Mouse (Mus musculus) erythroid progenitor cell, adult 5-6 weeks (primary cell): ENCODE measurements around the gene Zcchc18. TPM values are rescaled to one million over a fixed set of nuclear protein-coding genes. Genes with fewer than 3 reads are reported as not detected.
"Not testable (repeated sequence)": the region's sequence is repeated elsewhere in the genome, so short reads cannot be mapped to it uniquely, and the experiment has no call there.

Source experiments
- ATAC-seq: replicated peaks from 2 replicates; pipeline ENCODE4 v1.8.0; 2016; ENCODE audit warnings: moderate number of reproducible peaks, mild to moderate bottlenecking, moderate TSS enrichment, inconsistent platforms; ENCODE audit not compliant: poor library complexity, low FRiP score, severe bottlenecking
- total RNA-seq, 2 experiments: library from RNA; stranded (forward) in 1 of 2; stranded (reverse) in 1 of 2; fragments of 150-400 nt in 1 of 2; fragments of 186-747, 209-891 nt in 1 of 2; gene quantifications; 2 replicates each; pipeline versions ENCODE4 v1.2.3 to v1.2.4; 2015 to 2017; ENCODE audit warnings: low replicate concordance in 2 of 2

Gene Zcchc18
- 0.72 TPM in 1 of 2 replicates, not detected in the other for total RNA-seq (2015; ENCODE audit: low replicate concordance)
- total RNA-seq (2017; ENCODE audit: low replicate concordance) = 0.64 TPM in 1 of 2 replicates, not detected in the other

DNA sequence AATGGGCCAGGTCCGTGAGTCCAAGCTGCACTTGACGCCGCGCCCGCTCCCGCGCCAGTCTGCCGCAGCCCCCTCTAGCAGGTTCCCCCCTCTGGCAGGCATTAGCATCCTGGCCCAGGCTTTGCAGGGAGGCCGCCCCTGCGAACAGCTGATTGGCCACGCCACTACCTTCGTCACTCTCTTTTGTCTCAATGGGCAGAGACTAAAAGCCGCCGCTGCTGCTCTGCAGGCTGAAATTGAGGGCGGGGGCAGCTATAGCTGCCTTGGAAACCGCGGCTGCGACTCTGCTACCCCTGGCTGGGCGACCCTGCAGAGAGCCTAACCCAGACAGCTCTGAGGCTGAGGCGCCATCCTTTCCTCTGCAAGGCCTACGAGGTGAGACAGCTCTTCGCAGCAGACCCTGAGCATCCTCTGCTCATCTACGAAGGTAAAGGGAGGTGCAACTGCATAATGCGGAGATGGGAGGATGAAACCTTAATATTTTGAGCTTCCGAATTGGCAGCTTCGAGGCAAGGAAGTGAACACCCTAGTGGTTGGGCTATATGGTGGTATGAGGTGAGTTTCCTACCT, at the start of gene Zcchc18:
Gene Zcchc18, plus strand, starts transcription at position 178 of the 570 bp plus-strand sequence.
- ATAC-seq = no peak

DNA sequence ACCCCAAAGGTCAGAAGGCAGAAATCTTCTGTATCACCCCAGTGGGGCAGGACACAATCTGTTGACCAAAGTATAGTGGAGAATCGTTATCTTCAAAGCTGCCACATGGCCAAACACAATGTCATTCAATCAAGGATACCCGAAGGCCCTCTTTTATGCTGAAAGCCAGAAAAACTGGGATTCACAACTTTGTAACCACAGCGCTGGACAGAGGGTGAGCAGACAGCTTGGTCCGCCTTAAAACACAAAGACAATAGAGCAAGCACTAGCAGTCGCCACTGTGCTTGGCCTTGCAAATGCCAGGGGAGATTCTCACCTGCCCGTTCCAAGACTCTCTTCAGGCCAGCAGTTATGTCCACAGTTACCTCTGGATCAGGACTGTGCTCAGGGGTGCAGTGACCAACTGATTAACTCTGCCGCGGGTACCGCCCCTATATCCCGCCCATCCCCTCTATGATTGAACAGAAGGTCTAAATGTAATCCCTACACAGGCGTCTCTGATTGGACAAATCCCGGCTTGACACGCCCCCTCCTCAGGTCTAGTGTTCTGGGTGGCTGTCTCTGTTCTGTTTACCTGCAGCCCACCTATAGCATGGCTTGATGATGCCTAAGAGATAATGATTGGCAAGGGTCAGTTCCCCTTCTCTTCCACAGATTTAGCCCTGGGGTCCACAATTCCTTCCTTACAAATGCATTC, 35.2 kb upstream of the Zcchc18 start:
- not testable (repeated sequence) for ATAC-seq

DNA sequence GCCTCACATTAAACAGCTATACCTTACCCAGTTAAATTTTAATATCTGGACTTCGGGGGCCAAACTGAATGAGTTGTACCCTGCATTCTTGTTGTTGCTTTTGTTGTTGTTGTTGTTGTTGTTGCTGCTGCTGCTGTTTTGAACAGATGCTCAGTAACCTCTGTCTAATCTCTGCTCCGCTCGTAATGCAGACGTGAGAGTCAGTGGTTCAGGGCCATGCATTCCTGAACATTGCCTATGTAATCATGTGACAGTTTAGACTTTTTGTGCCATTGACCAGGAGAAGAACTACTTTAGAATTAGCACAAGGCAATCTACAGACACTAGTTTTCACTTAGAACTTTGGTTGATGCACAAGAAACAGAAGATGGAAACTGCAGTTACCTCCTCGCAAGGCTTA, 34.7 kb upstream of the Zcchc18 start:
- ATAC-seq = not testable (repeated sequence)

DNA sequence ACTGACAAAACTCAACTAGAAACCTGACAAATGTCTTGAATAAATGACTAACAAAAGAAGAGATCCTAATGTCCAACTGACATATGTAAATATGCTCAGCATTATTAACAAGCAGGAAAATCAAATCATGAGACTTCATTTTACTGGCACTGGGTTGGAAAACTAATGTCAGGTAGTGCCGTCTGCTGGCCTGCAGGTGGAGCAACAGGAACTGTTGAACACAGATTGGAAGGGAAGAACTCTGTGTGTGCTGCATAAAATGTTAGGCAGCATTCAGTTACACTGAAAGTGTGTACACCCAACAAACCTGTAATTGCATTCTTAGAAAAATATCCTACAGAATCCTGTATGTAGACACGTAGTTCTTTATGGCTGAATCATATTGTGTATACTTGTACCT, 33.3 kb upstream of the Zcchc18 start:
- ATAC-seq = no peak

DNA sequence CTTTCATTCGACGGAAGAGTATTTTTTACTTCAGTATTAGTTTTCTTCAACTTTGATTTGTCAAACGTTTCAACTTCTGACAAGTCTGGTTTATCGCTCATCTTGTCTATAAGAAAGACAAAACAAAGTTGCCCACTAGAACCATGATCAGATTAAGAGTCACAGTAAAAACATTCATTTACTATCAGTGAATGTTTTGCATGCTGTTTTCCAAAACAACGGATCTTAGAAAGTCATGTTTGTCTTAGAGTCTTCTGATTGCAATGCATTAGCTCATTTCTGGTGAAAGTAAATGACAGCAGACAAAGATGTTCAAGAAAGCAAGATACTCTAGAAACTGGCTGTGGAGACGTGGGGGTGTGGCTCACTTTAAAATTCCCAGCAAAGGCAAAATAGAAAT, 17.6 kb upstream of the Zcchc18 start, which contains the start of gene Tmsb15b2:
Gene Tmsb15b2, minus strand, starts transcription at position 101 of the 400 bp plus-strand sequence.
- not testable (repeated sequence) for ATAC-seq

DNA sequence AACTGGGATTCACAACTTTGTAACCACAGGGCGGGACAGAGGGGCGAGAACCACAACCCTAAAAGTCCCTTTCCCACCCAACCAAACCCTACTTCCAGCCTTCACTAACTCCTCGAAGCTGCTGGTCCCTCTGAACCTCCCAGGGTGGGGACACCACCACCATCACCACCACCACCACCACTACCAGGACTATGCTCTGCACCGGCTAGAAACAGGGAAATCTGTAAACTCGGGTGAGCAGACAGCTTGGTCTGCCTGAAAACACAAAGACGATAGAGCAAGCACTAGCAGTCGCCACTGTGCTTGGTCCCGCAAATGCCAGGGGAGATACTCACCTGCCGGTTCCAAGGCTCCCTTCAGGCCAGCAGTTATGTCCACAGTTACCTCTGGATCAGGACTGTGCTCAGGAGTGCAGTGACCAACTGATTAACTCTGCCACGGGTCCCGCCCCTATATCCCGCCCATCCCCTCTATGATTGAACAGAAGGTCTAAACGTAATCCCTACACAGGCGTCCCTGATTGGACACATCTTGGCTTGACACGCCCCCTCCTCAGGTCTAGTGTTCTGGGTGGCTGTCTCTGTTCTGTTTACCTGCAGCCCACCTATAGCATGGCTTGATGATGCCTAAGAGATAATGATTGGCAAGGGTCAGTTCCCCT, 16.4 kb upstream of the Zcchc18 start, which contains the start of the genes Tmsb15l and Tmsb15b1:
Gene Tmsb15l, minus strand, starts transcription at position 446 of the 661 bp plus-strand sequence.
Gene Tmsb15b1, minus strand, starts transcription at position 451 of the 661 bp plus-strand sequence.
- no peak for ATAC-seq

DNA sequence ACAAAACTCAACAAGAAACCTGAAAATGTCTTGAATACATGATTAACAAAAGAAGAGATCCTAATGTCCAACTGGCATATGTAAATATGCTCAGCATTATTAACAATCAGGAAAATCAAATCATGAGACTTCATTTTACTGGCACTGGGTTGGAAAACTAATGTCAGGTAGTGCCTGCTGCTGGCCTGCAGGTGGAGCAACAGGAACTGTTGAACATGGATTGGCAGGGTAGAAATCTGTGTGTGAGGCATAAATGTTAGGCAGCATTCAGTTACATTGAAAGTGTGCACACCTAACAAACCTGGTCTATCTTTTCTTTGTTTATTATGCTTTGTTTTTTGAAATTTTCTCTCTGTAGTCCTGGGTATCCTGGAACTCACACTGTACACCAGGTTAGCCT, 14.3 kb upstream of the Zcchc18 start:
- no peak for ATAC-seq

DNA sequence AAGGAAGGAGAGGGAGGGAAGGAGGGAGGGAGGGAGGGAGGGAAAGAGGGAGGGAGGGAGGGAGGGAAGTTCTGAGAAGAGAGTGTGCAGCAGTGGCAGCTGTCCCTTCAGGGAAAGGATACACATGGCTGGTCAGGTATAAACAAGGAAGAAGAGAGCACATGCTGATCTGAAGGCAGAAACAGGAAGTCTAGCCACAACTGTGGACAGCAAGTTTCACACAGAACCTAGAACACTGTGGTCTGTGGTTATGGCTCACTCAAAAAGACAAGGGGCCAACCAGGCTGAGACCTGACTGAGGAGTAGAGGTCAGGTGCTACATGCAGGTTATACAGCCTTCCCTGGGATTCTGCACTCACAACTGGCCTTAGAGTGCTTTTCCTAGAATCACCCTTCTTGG, 6.9 kb upstream of the Zcchc18 start:
- no peak for ATAC-seq

DNA sequence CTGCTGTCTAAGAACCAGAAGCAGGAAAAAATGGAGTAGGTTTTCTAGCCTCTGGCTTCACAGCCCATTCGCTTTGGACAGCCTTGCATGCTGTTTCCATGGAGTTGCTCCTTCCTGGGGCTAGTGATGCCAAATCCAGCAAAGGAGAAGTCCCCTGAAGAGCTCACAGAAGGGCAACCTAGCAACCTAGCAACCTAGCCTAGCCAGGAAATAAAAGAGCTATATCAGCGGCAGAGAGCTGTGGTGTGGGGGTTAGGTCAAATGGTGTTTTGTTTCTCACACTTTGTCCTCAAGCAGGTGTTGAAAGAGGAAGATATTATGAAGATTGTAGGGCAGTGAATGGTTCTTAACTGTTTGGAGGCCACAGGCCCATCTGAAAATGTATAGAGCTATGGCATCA, 1.7 kb upstream of the Zcchc18 start:
- no peak for ATAC-seq

DNA sequence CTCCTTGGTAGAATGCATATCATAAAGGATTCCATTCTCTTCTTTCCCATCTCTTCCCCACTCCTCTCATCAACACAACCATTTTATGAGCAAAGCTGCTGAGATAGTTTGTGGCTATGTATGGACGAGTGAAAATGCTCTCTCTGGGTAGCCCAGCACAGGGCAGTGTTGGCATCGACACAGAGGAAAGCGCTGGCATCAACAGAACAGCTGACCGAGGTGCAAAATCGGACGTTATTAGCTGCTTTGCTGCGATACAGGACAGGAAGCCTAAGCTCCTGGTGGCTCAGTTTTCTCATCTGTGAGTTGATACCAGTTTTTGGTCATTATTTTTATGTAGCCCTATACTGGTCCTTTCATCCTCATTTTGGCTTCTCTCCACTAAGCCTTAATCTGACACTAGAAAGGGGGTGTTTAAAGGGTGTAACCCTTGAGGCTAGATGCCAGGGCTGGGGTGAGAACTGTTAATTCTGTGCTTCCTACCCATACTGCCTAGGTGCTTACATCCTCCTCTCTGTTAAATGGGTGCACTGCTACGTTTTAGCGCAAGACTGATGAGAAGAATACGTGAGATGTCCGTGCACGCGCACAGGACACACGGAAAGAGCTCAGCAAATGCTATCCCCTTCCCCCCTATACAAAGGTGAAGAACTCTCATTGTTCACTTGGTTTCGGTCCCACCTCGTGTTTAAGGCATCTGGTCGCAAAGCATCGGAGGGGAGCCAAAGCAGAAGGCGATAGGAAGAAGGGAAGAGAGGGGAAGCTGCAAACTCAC, 577 bp upstream of the Zcchc18 start:
- ATAC-seq = no peak

DNA sequence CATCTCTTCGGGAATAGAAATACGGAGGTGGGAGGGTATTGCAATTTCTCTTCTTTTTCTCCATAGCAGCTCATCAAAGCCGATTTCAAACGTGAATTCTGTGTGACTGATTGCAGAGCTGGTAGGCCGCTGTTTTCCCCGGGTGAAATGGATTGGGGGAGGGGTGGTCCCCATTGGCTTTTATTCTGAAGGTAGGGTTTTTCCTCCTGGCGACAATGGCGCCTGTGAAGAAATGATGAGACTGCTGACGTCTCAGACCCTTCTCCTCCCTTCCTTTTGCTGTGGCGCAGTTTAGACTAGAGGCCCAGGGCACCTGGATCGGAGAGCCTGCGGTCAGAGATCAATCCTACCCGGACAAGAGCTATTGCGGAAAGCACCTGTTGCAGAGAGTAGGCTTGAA, 686 bp downstream of the Zcchc18 start:
- ATAC-seq = no peak

DNA sequence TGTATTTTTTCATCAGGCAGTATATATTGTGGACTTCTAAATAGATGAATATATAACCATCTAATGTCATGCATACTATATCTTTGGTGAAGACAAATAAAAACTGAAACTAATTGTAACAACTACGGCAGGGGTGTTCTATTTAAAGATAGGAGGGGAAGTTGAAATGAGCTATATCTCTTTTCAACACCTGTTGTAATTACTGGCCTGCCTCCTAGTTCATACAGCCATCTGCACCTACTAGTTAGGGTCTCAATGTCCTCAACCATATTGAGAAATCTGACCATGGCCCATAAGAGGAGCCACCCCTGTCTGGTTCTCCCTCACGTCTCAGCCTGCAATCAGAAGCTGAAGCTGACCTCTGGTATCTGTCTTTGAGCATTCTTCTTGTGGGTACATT, 3.3 kb downstream of the Zcchc18 start:
- ATAC-seq = no peak

DNA sequence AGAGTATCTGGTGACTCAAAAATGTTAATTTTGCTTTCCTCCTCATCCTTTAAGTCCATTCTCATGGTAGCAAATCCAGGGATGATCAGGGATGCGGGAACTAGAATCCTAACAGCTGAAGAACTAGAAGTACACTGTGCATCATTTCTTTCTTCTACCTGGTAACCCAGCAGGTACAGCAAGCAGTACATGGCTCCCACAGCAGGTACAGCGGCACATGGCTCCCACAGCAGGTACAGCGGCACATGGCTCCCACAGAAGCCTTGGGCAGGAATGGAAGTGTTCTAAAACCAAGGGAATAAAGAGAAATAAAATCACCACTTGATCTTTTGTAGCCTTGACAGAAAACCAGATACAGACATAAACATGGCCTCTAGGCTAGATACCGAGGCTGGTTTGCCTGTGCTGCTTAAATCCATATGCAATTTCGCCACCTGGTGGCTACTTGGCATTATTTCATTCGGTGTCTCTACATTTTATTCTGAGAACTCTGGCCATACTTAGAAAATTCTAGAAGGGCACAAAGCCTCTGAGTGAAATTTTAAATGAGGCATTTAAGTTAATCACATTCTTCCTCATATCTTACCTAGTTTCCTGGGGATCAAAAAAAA, 22.2 kb downstream of the Zcchc18 start:
- ATAC-seq = no peak

DNA sequence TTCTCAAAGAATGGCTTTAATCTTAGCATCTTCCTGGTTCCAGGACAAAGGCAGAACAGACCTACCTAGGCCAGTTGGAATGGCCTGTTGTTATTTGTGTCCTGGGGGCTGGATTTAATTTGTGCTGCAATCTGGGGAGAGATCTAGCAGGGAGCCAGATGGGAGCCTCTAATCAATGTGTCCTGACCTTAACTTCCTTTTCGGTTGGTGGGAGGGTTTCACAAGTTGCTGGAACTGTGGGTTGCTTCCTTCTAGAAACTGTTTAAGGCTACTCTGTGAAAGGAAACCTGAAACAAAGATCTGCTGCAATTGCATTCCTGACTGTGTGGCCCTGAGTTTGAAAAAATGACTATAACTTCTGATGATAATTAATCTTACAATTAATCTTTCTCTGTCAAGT, 24.7 kb downstream of the Zcchc18 start:
- no peak for ATAC-seq

DNA sequence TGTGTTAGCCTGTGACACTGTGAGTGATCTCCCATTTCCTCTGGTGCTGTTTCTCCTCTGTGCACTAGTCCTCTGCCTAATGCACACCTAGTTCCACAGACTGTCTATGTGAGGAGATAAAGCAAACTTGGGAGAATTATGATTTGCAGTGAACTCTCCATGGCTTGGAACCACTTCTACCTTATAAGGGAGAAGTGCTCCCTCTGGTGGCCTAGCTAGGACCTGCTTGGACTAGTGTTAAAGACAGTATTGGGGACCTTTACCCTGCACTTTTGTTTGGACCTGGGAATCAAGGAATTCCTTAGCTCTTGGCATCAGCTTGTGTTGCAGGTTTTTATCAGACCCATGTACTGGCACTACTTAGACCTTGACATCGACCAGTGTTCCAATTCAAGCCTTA, 26.4 kb downstream of the Zcchc18 start:
- ATAC-seq = peak; percentile 54; the same call in 1 of the 2 replicates

DNA sequence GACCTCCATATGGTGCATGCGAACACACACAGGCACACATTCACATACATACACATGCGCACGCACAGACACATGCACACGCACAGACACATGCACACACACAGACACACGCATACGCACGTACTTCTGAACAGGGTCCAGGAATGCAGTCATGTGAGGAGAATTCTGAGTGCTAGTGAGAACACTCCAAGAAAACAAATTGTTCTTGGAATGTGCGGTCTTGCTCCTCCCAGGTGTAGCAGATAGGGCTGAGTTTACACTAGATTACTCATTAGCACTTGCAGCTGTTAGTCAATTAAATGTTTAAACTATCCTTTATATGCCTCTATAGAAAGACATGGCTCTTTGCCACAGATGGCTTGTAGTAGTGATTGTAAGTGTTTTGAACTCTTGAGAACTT, 38.0 kb downstream of the Zcchc18 start:
- no peak for ATAC-seq

DNA sequence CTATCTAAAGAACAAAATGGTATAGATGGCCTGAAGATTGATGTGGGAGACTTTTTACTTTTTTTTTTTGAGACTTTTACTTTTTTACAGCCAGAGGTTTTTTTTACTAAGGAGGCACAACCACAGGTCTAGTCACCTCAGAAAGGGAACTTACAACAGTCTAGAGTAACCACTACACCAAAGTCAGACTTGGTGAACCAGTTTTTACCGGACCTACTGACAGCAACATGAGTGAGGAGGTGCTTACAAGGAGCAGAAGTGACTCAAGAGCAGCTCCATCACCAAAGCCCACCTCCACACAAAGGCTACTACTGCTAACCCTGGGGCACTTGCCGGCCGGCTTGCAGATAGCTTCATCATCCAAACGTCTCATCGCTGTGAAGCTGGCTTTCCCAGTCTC, 38.8 kb downstream of the Zcchc18 start:
- no peak for ATAC-seq

DNA sequence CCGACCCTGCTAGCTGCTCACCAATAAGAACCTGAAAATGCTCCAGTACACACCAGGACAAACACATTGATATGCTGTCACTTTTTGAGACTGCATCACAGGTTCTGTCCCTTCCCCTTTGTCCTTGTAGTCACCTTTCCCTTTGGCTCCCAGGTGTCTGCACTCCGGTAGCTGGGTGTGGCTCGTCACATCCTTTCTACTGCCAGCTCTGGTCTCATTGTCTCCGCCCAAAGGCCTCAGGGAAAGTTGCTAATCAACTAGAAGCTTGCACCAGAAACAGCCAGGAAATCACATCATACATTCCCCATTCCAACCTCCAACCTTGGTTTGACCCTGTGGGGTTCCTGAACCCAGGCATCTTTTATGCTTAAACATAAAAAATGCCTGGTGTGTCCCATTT, 41.4 kb downstream of the Zcchc18 start:
- no peak for ATAC-seq

DNA sequence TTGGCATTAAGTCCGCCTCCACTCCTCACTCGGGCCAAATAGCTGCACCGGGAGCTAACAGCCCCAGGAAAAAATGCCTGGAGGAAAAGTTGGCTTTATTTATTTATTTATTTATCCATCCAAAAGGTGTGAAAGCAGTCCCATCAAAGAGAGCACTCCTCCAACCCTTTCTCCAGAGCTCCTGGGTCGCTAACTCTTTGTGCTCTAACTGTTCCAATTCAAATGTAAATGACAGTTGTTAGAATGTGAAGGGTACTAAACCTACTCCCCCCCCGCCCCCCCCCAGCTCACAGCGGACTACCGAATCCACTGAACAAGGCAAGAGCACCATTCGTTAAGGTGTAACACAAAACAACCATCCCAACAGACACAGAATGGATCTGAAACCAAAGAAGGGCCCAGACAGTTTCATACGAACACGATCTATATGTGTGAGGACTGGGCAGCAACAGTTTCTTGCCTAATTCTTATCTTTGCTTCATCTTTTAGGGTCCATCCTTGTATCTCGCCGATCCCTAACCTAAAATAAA, 44.6 kb downstream of the Zcchc18 start:
- ATAC-seq = peak; percentile 52
